In genomic region chr7:25305956-25306613, GRCm38 (mm10) we compare ENCODE assay signal across 8 mouse cellular contexts. TPM values are rescaled to one million over a fixed set of nuclear protein-coding genes. Genes with fewer than 3 reads are reported as not detected.
DNase-seq lines count a peak whose midpoint lies in the region; ATAC-seq and TF ChIP-seq lines count a peak whose summit lies in the region.

Tmem145 (plus strand) TSS chr7:25306106.

- peak; percentile 74; the same call in 1 of the 2 replicates for ATAC-seq in frontal cortex, adult (ENCODE audit: low TSS enrichment)
- ATAC-seq in hematopoietic stem cell, adult 5-6 weeks (replicated peaks in 1 of 2; ENCODE audit: insufficient read depth in 1 of 2, low FRiP score in 2 of 2, low TSS enrichment in 1 of 2, low read depth in 1 of 2, poor library complexity in 2 of 2, severe bottlenecking in 2 of 2) = peak; percentile 56 to 85; a peak in 3 of 4 replicates

- no peak for TF ChIP-seq CTCF in ES-Bruce4 (IDR thresholded peaks at IDR 0.05; ENCODE audit: low read depth, low read length)
- no peak for TF ChIP-seq CTCF in cortical plate, adult 2 months (IDR thresholded peaks at IDR 0.05; ENCODE audit: extremely low read depth, insufficient read depth, low read length)

- WGBS in midbrain, embryonic 10.5 days = under 1% methylated on average over 47 of the region's 47 CpGs

- intact Hi-C loops in left cerebral cortex, postnatal 14 days (cut with DNase I) = no loop called here

- peak within 1 kb of the TSS; percentile 23; the same call in 1 of the 2 replicates for H3K9ac ChIP-seq in ES-Bruce4 (ENCODE audit: low read depth, poor library complexity, severe bottlenecking)

- peaks cover 1% of the 10 kb centered on the region for H3K4me1 ChIP-seq in ES-Bruce4 (ENCODE audit: control insufficient read depth, insufficient read depth, low read length)
- H3K4me1 ChIP-seq in cortical plate, adult 2 months (ENCODE audit: control insufficient read depth, insufficient read depth, low read length) = no peaks in the 10 kb centered on the region
- H3K4me1 ChIP-seq in midbrain, embryonic 10.5 days = peaks cover 22% of the 10 kb centered on the region

- no peaks in the 10 kb centered on the region for H3K36me3 ChIP-seq in ES-Bruce4 (ENCODE audit: control insufficient read depth, insufficient read depth, low read length, poor library complexity, severe bottlenecking)
- H3K36me3 ChIP-seq in midbrain, embryonic 10.5 days = no peaks in the 10 kb centered on the region

- no peak for TF ChIP-seq POLR2A in ES-Bruce4 (IDR thresholded peaks at IDR 0.05; ENCODE audit: insufficient read depth, low read length)
- TF ChIP-seq POLR2A in cortical plate, adult 2 months (IDR thresholded peaks at IDR 0.05; ENCODE audit: extremely low read depth, insufficient read depth, low read length) = no peak

- no peak within 1 kb of the TSS for H3K27ac ChIP-seq in ES-Bruce4 (ENCODE audit: insufficient read depth, low read length)
- H3K27ac ChIP-seq in cortical plate, adult 2 months (ENCODE audit: insufficient read depth, low read length) = peak within 1 kb of the TSS; percentile 42; the same call in 1 of the 2 replicates
- peak within 1 kb of the TSS; percentile 78 for H3K27ac ChIP-seq in midbrain, embryonic 10.5 days (replicated peaks)

- H3K27me3 ChIP-seq in ES-Bruce4 (ENCODE audit: control insufficient read depth, insufficient read depth, low read length, poor library complexity, severe bottlenecking) = no peaks in the 10 kb centered on the region
- peaks cover 61% of the 10 kb centered on the region for H3K27me3 ChIP-seq in midbrain, embryonic 10.5 days (ENCODE audit: low read depth, poor library complexity, severe bottlenecking)

- DNase-seq in frontal cortex, postnatal 25 days (ENCODE audit: low spot score in 2 of 2) = no peak
- DNase-seq in left cerebral cortex, postnatal 14 days (ENCODE audit: low spot score in 2 of 2) = no peak
- peak; percentile 62 for DNase-seq in midbrain, embryonic 10.5 days (ENCODE audit: low spot score)
- peak; percentile 70 for DNase-seq in thymus, postnatal 4 days

- no peaks in the 10 kb centered on the region for H3K9me3 ChIP-seq in ES-Bruce4 (replicated peaks; ENCODE audit: control insufficient read depth, insufficient read depth, low read length, poor library complexity, severe bottlenecking)
- H3K9me3 ChIP-seq in midbrain, embryonic 10.5 days (replicated peaks) = no peaks in the 10 kb centered on the region

- peak within 1 kb of the TSS; percentile 71 for H3K4me3 ChIP-seq in ES-Bruce4 (ENCODE audit: low read depth, low read length)
- H3K4me3 ChIP-seq in cortical plate, adult 2 months (ENCODE audit: insufficient read depth, low read length) = peak within 1 kb of the TSS; percentile 70
- H3K4me3 ChIP-seq in midbrain, embryonic 10.5 days = peak within 1 kb of the TSS; percentile 73

- TF ChIP-seq EP300 in ES-Bruce4 (IDR thresholded peaks at IDR 0.05; ENCODE audit: insufficient read depth, low read depth, low read length) = peak; percentile 24; the same call in 1 of the 2 replicates

RNA-seq across cellular contexts. Expression of gene Tmem145, which starts in this region (rescaled TPM):
- 2.0 and 2.5 TPM in 2 replicates for polyA plus RNA-seq in ES-Bruce4 (2011; ENCODE audit: insufficient read depth, insufficient read length, low read depth, missing spikeins)
- 116 and 129 TPM in 2 replicates for polyA plus RNA-seq in cortical plate, adult 2 months (2012; rRNA removed)
- total RNA-seq in hematopoietic stem cell, adult 5-6 weeks (2017) = not detected in 2 replicates
- 10 to 100 TPM; 70.9 to 76.8 TPM for total RNA-seq in left cerebral cortex, postnatal 14 days (2021)
- 2.1 and 5.1 TPM in 2 replicates for polyA plus RNA-seq in midbrain, embryonic 10.5 days (2016; fragmentation: Nextera tagmentation; extraction: Ambion mirVana)

Comparison
In these comparisons a context has a peak if more than half of its experiments do, and no peak if none do; other contexts are left out.
1. RNA of gene Tmem145 (total RNA-seq): 70.9 to 76.8 TPM in left cerebral cortex, postnatal 14 days; not detected in hematopoietic stem cell, adult 5-6 weeks; every median in the first group is over 10 times any median in the second.
2. RNA of gene Tmem145 (polyA plus RNA-seq): 116 to 129 TPM in cortical plate, adult 2 months; 2.1 to 5.1 TPM in midbrain, embryonic 10.5 days and 2.0 to 2.5 TPM in ES-Bruce4; every median in the first group is over 10 times any median in the second.
3. Peak in ATAC-seq in hematopoietic stem cell, adult 5-6 weeks; RNA of the gene not detected or under 1 TPM.
4. DNase-seq: peak in midbrain, embryonic 10.5 days (single experiment) and thymus, postnatal 4 days (single experiment); none in frontal cortex, postnatal 25 days (0 of 2) and left cerebral cortex, postnatal 14 days (0 of 2).
5. Peak in every context shown above with its lines, with median percentiles within 50 percentile points of each other: H3K4me3 ChIP-seq.